Comparison of ENCODE assay signal across 28 mouse cellular contexts in the genomic region with DNA sequence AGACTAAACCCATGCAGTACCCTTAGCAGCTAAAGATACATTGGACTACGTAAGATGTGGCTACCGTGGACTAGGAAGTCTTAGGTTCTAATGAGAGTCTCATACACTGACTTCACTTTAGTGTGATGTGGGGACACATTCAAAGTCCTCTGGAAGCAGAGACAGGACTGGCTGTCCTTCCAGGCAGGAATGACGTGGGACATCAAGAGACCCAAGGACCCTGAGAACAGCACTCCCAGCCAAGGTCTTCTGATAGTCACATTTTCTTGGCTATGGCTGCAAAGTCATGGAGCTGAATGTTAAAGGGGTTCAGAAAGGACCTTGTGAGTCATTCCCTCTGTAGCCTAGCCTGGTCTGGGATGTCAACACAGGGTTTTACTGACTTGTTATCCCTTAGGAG.
DNase-seq lines count a peak whose midpoint lies in the region; ATAC-seq lines count a peak whose summit lies in the region.
"Had no signal": no experiment of that assay in that cellular context is flagged by ENCODE, and none has a peak within 500 bp of the region (broad histone marks: within the 10 kb centered on the region; RNA-seq: fewer than 3 reads in every experiment).

No protein-coding gene starts in this region.

- WGBS in kidney, embryonic 14.5 days: 91% methylated on average over 3 of the region's 3 CpGs

- no peaks in the 10 kb centered on the region for H3K9me3 ChIP-seq in kidney, embryonic 14.5 days (ENCODE audit: control insufficient read depth, low read length)
- H3K9me3 ChIP-seq: embryonic facial prominence, embryonic 13.5 days; forebrain, embryonic 10.5 days; hindbrain, embryonic 10.5 days; intestine, embryonic 15.5 days; limb, embryonic 12.5 days; liver, embryonic 15.5 days; midbrain, embryonic 10.5 days; midbrain, embryonic 15.5 days; neural tube, embryonic 15.5 days; stomach, embryonic 15.5 days had no signal

- no peaks in the 10 kb centered on the region for H3K4me1 ChIP-seq in kidney, embryonic 14.5 days (ENCODE audit: control insufficient read depth, insufficient read depth, low read length)
- H3K4me1 ChIP-seq: forebrain, embryonic 10.5 days; intestine, embryonic 15.5 days; limb, embryonic 12.5 days; liver, embryonic 15.5 days; midbrain, embryonic 15.5 days; stomach, embryonic 15.5 days had no signal

- H3K9ac ChIP-seq in kidney, embryonic 14.5 days (ENCODE audit: low read depth, low read length): no peak overlapping the region
- H3K9ac ChIP-seq: embryonic facial prominence, embryonic 13.5 days; intestine, embryonic 15.5 days; limb, embryonic 12.5 days; liver, embryonic 15.5 days; lung, embryonic 14.5 days; midbrain, embryonic 15.5 days; neural tube, embryonic 15.5 days; stomach, embryonic 15.5 days had no signal

- peak; percentile 86 to 90 for DNase-seq in adrenal gland, adult (ENCODE audit: inconsistent age in 2 of 2, low spot score in 1 of 2)
- no peak for DNase-seq in adrenal gland, postnatal 4 days (ENCODE audit: low spot score in 2 of 2)
- peak; percentile 2 to 6 for DNase-seq in left cerebral cortex, postnatal 14 days (ENCODE audit: low spot score in 2 of 2)
- no peak for DNase-seq in left cerebral cortex, postnatal 10 days (ENCODE audit: extremely low spot score in 1 of 2, low spot score in 2 of 2)
- DNase-seq in heart, postnatal 10 days: peak; percentile 24 to 52
- DNase-seq in lung, postnatal 10 days: no peak
- DNase-seq: cerebellum, adult 11 months; gastrocnemius, adult 2 months; gastrocnemius, postnatal 36 days; kidney, adult 2 months; kidney, postnatal 4 days had no signal

- ATAC-seq in kidney, embryonic 14.5 days (ENCODE audit: low FRiP score, low TSS enrichment): no peak
- ATAC-seq: activated CD4-positive, CD25-positive, alpha-beta regulatory T cell, adult 4 months; forebrain, embryonic 16.5 days; hindbrain, embryonic 16.5 days; intestine, embryonic 15.5 days; midbrain, embryonic 15.5 days had no signal

- intact Hi-C loops in left cerebral cortex, postnatal 14 days (cut with DNase I): no loop called here
- intact Hi-C loops in left cerebral cortex, postnatal 10 days (cut with DNase I): no loop called here
- intact Hi-C loops in heart, postnatal 10 days (cut with DNase I): no loop called here

- no peak overlapping the region for H3K27ac ChIP-seq in kidney, embryonic 14.5 days (ENCODE audit: low read depth, low read length)
- H3K27ac ChIP-seq: embryonic facial prominence, embryonic 13.5 days; forebrain, embryonic 10.5 days; gastrocnemius, adult 2 months; hindbrain, embryonic 10.5 days; intestine, embryonic 15.5 days; kidney, postnatal 0 days; limb, embryonic 12.5 days; liver, embryonic 15.5 days; midbrain, embryonic 10.5 days; midbrain, embryonic 15.5 days; neural tube, embryonic 15.5 days; stomach, embryonic 15.5 days had no signal

- H3K4me3 ChIP-seq in kidney, embryonic 14.5 days (ENCODE audit: low read length): no peak overlapping the region
- H3K4me3 ChIP-seq: embryonic facial prominence, embryonic 13.5 days; forebrain, embryonic 10.5 days; gastrocnemius, adult 2 months; hindbrain, embryonic 10.5 days; intestine, embryonic 15.5 days; limb, embryonic 12.5 days; liver, embryonic 15.5 days; midbrain, embryonic 10.5 days; midbrain, embryonic 15.5 days; neural tube, embryonic 15.5 days; stomach, embryonic 15.5 days had no signal

- no peaks in the 10 kb centered on the region for H3K36me3 ChIP-seq in kidney, embryonic 14.5 days (ENCODE audit: control insufficient read depth, insufficient read depth, low read length)
- H3K36me3 ChIP-seq: embryonic facial prominence, embryonic 13.5 days; forebrain, embryonic 10.5 days; hindbrain, embryonic 10.5 days; intestine, embryonic 15.5 days; limb, embryonic 12.5 days; liver, embryonic 15.5 days; midbrain, embryonic 10.5 days; midbrain, embryonic 15.5 days; neural tube, embryonic 15.5 days; stomach, embryonic 15.5 days had no signal

- H3K27me3 ChIP-seq in kidney, embryonic 14.5 days (ENCODE audit: control insufficient read depth, insufficient read depth, low read length): no peaks in the 10 kb centered on the region
- H3K27me3 ChIP-seq: CH12.LX; embryonic facial prominence, embryonic 13.5 days; intestine, embryonic 15.5 days; limb, embryonic 12.5 days; liver, embryonic 15.5 days; midbrain, embryonic 15.5 days; neural tube, embryonic 15.5 days; stomach, embryonic 15.5 days had no signal

- no peak overlapping the region for H3K4me2 ChIP-seq in kidney, embryonic 14.5 days (replicated peaks; ENCODE audit: low read depth, low read length)
- H3K4me2 ChIP-seq: embryonic facial prominence, embryonic 13.5 days; intestine, embryonic 15.5 days; limb, embryonic 12.5 days; liver, embryonic 15.5 days; lung, embryonic 14.5 days; midbrain, embryonic 15.5 days; neural tube, embryonic 15.5 days; stomach, embryonic 15.5 days had no signal

Comparison
In these comparisons a context has a peak if more than half of its experiments do, and no peak if none do; other contexts are left out.
1. DNase-seq: peak in adrenal gland, adult (2 of 2), left cerebral cortex, postnatal 14 days (2 of 2) and heart, postnatal 10 days (2 of 2); none in adrenal gland, postnatal 4 days (0 of 2), left cerebral cortex, postnatal 10 days (0 of 2) and lung, postnatal 10 days (single experiment).